Mouse (Mus musculus) testis, postnatal 10 days (tissue): ENCODE measurements around the gene Akna.

Experiments
- DNase-seq: peaks from one replicate; pipeline ENCODE4 v3.0.0; 2021; ENCODE audit warnings: low spot score

Gene Akna

GRCm38 (mm10) chr4:63384262-63384661 lies 18.9 kb downstream of the Akna start:
- DNase-seq = no peak

- no peak for DNase-seq
Measured at GRCm38 (mm10) chr4:63383474-63383873, 19.7 kb downstream of the Akna start.

- DNase-seq = no peak
Measured at GRCm38 (mm10) chr4:63382676-63383369, 20.3 kb downstream of the Akna start.

- DNase-seq = no peak
Measured at GRCm38 (mm10) chr4:63377483-63377882, 25.7 kb downstream of the Akna start.

GRCm38 (mm10) chr4:63375367-63375766 lies 27.8 kb downstream of the Akna start:
- DNase-seq = no peak

GRCm38 (mm10) chr4:63374331-63374730 lies 28.8 kb downstream of the Akna start:
- DNase-seq = no peak

GRCm38 (mm10) chr4:63373404-63373803 lies 29.8 kb downstream of the Akna start:
- DNase-seq = no peak

- no peak for DNase-seq
Measured at GRCm38 (mm10) chr4:63371890-63372289, 31.3 kb downstream of the Akna start.

- no peak for DNase-seq
Measured at GRCm38 (mm10) chr4:63370897-63371296, 32.3 kb downstream of the Akna start.

GRCm38 (mm10) chr4:63368577-63368976 lies 34.6 kb downstream of the Akna start:
- peak; percentile 93 for DNase-seq

GRCm38 (mm10) chr4:63362150-63362549 lies 41.0 kb downstream of the Akna start, which contains the start of gene Orm2:
Gene Orm2 (plus strand): TSS chr4:63362449.
- DNase-seq = no peak

GRCm38 (mm10) chr4:63359861-63360260 lies 43.3 kb downstream of the Akna start:
- DNase-seq = no peak

GRCm38 (mm10) chr4:63356981-63357570 lies 46.1 kb downstream of the Akna start:
- DNase-seq = no peak

- no peak for DNase-seq
Measured at GRCm38 (mm10) chr4:63355877-63356665, 47.1 kb downstream of the Akna start, which contains the start of gene Orm3. Gene Orm3 (plus strand): TSS chr4:63356162.

- DNase-seq = no peak
Measured at GRCm38 (mm10) chr4:63348524-63348923, 54.6 kb downstream of the Akna start.

GRCm38 (mm10) chr4:63346659-63347058 lies 56.5 kb downstream of the Akna start:
- no peak for DNase-seq

- no peak for DNase-seq
Measured at GRCm38 (mm10) chr4:63345261-63345660, 57.9 kb downstream of the Akna start.

GRCm38 (mm10) chr4:63344295-63344694 lies 58.9 kb downstream of the Akna start, which contains the start of gene Orm1:
Gene Orm1 (plus strand): TSS chr4:63344560.
- no peak for DNase-seq

GRCm38 (mm10) chr4:63343608-63344007 lies 59.5 kb downstream of the Akna start:
- DNase-seq = no peak

- DNase-seq = no peak
Measured at GRCm38 (mm10) chr4:63342491-63342890, 60.7 kb downstream of the Akna start.

GRCm38 (mm10) chr4:63338414-63339076 lies 64.6 kb downstream of the Akna start:
- DNase-seq = no peak

- no peak for DNase-seq
Measured at GRCm38 (mm10) chr4:63333403-63333802, 69.8 kb downstream of the Akna start.
